Mouse (Mus musculus) myocyte (in vitro differentiated cells): ENCODE data around the gene Ptpdc1. TPM values are rescaled to one million over a fixed set of nuclear protein-coding genes. Genes with fewer than 3 reads are reported as not detected.

Experiments used
- H3K27me3 ChIP-seq: one replicate; pipeline ENCODE4 v1.6.1; 2011; ENCODE audit not compliant: control insufficient read depth, insufficient read depth, insufficient read length
- H3K36me3 ChIP-seq: one replicate; pipeline ENCODE4 v1.6.1; 2011; ENCODE audit not compliant: control insufficient read depth, insufficient read depth
- H3K4me2 ChIP-seq: one replicate; pipeline ENCODE4 v1.6.1; 2011; ENCODE audit warnings: low read depth, control low read depth
- H3K4me3 ChIP-seq: one replicate; pipeline ENCODE4 v1.5.1; 2011; ENCODE audit warnings: mild to moderate bottlenecking, control low read depth, moderate library complexity
- H3K79me2 ChIP-seq: one replicate; pipeline ENCODE4 v1.6.1; 2011; ENCODE audit not compliant: control insufficient read depth, insufficient read depth
- H3ac ChIP-seq: one replicate; pipeline ENCODE4 v1.6.1; 2011; ENCODE audit not compliant: control insufficient read depth, insufficient read length
- CEBPB ChIP-seq: IDR thresholded peaks from 2 replicates; pipeline ENCODE4 v1.6.1; 2011; ENCODE audit warnings: mild to moderate bottlenecking, moderate library complexity; ENCODE audit not compliant: poor library complexity, insufficient read depth, severe bottlenecking
- E2F4 ChIP-seq: IDR thresholded peaks from one replicate; pipeline ENCODE4 v1.6.1; 2011; ENCODE audit warnings: mild to moderate bottlenecking, control low read depth, moderate library complexity; ENCODE audit not compliant: insufficient read depth
- MAX ChIP-seq: IDR thresholded peaks from one replicate; pipeline ENCODE4 v1.6.1; 2011; ENCODE audit warnings: low read depth, mild to moderate bottlenecking, control low read depth
- MYOD1 ChIP-seq, 3 experiments: IDR thresholded peaks; one replicate each; pipeline ENCODE4 v1.6.1; 2011; ENCODE audit warnings: control low read depth in 2 of 3, low read depth in 2 of 3, mild to moderate bottlenecking in 2 of 3, moderate library complexity in 1 of 3; ENCODE audit not compliant: insufficient read length in 2 of 3, control insufficient read depth in 1 of 3
- MYOG ChIP-seq, 3 experiments: IDR thresholded peaks; one replicate each; pipeline ENCODE4 v1.6.1; 2011; ENCODE audit warnings: control low read depth in 2 of 3, low read depth in 2 of 3, mild to moderate bottlenecking in 2 of 3; ENCODE audit not compliant: insufficient read length in 2 of 3, control insufficient read depth in 1 of 3, insufficient read depth in 1 of 3
- POLR2A ChIP-seq: IDR thresholded peaks from one replicate; pipeline ENCODE4 v1.6.1; 2011; ENCODE audit warnings: low read depth, mild to moderate bottlenecking, control low read depth, moderate library complexity; ENCODE audit not compliant: insufficient read length
- POLR2AphosphoS2 ChIP-seq: IDR thresholded peaks from one replicate; pipeline ENCODE4 v1.6.1; 2011; ENCODE audit warnings: low read depth, control low read depth; ENCODE audit not compliant: insufficient read length
- REST ChIP-seq: IDR thresholded peaks from one replicate; pipeline ENCODE4 v1.6.1; 2011; ENCODE audit warnings: mild to moderate bottlenecking, control low read depth, moderate library complexity; ENCODE audit not compliant: insufficient read depth, insufficient read length
- SRF ChIP-seq: IDR thresholded peaks from one replicate; pipeline ENCODE4 v1.6.1; 2011; ENCODE audit warnings: low read depth; ENCODE audit not compliant: control insufficient read depth, insufficient read length
- TCF12 ChIP-seq: IDR thresholded peaks from one replicate; pipeline ENCODE4 v1.6.1; 2011; ENCODE audit warnings: mild to moderate bottlenecking, control low read depth; ENCODE audit not compliant: poor library complexity, insufficient read depth, severe bottlenecking
- TCF3 ChIP-seq: IDR thresholded peaks from one replicate; pipeline ENCODE4 v1.6.1; 2011; ENCODE audit warnings: low read depth, control low read depth; ENCODE audit not compliant: insufficient read length
- USF1 ChIP-seq: IDR thresholded peaks from one replicate; pipeline ENCODE4 v1.6.1; 2011; ENCODE audit warnings: low read depth, mild to moderate bottlenecking, control low read depth, moderate library complexity
- polyA plus RNA-seq: library from polyadenylated mRNA; unstranded; fragments of >200 nt; fragmentation: generic; extraction: Trizol; gene quantifications from one replicate; pipeline ENCODE4 v1.2.1, GENCODE M21; 2012; ENCODE audit warnings: missing spikeins

Ptpdc1 gene
- polyA plus RNA-seq, 1 experiment: 4.4 TPM

DNA sequence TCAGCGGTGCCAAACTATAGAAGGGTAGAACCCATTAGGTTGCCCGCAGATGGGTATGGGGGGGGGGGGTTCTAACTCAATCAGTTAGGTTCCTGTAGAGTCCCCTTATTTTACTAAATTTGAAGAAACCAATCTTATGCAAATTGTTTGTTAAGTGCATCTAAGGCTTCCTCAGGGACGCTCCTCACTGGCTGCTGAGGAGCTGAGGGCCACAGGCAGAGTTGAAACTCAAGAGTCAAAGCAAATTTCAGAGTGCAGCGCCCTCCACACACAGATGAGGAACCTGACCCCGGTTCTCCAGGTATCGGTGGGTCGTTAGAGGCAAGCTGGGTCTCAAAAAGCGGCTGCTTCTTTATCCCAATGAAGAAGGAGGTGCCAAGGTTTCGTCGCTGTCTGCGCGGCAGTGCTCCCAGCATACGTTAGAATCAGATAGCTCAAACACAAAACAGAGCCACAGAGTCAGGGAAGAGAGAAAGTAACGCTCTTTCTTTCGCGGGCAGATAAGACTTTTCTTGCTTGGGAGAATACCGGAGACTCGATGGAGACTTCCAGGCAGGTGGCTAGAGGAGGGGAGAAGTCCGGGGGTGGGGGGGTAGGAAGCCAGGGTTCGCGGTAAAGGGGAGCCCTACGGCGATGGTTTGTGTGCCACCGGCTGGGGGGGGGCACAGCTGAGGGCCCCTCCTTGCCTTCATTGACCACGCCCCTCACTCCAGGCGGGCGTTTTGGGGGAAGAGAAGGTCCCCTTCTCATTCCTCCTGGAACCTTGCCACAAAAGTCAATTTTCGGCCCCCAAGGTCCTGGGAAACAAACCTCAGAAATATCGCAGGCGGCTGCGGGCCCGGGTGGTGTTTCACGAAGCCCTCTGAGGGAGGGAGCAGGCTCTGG lies 42.9 kb upstream of the Ptpdc1 start:
- Histone ChIP-seq H3ac (no peak overlapping the region), H3K4me3 (no peak overlapping the region)

DNA sequence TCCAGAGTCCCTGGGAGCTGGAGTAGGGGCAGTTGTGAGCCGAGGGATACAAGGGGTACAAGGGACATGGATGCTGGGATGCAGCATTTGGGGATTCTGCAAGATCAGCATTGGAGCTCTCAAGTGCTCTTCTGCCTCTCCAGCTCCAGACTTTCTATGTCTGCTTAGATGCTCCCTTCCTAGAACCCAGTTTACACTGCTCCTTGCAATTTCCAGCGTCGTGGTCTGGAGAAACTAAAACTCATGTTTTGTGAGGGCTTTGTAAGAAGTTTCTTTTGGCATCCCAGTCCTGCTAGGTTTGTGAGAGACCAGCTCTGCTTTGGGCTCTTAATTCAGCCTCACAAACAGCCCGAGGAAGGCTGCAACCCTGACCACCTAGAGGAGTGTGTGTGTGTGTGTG lies 42.0 kb upstream of the Ptpdc1 start:
- H3K4me3 ChIP-seq: no peak overlapping the region
- peaks cover 80% of the 10 kb centered on the region for H3K27me3 ChIP-seq
- TF ChIP-seq TCF3: no peak
- no peak for TF ChIP-seq POLR2A
- TF ChIP-seq TCF12: no peak
- TF ChIP-seq POLR2AphosphoS2: no peak
- TF ChIP-seq USF1: no peak
- TF ChIP-seq MAX: no peak
- no peak overlapping the region for H3ac ChIP-seq
- no peaks in the 10 kb centered on the region for H3K36me3 ChIP-seq
- no peaks in the 10 kb centered on the region for H3K79me2 ChIP-seq
- no peak overlapping the region for H3K4me2 ChIP-seq

More for the DNA sequence above, 42.9 kb upstream of the Ptpdc1 start:
- H3K79me2 ChIP-seq: no peaks in the 10 kb centered on the region
- TF ChIP-seq MYOG (IDR thresholded peaks at IDR 0.05; ENCODE audit: control insufficient read depth in 1 of 3, insufficient read depth in 1 of 3, insufficient read length in 2 of 3, low read depth in 2 of 3) (no peak), REST (no peak), E2F4 (no peak), USF1 (no peak)
- H3K27me3 ChIP-seq: peaks cover 83% of the 10 kb centered on the region
- H3K36me3 ChIP-seq: no peaks in the 10 kb centered on the region
- no peak overlapping the region for H3K4me2 ChIP-seq

DNA sequence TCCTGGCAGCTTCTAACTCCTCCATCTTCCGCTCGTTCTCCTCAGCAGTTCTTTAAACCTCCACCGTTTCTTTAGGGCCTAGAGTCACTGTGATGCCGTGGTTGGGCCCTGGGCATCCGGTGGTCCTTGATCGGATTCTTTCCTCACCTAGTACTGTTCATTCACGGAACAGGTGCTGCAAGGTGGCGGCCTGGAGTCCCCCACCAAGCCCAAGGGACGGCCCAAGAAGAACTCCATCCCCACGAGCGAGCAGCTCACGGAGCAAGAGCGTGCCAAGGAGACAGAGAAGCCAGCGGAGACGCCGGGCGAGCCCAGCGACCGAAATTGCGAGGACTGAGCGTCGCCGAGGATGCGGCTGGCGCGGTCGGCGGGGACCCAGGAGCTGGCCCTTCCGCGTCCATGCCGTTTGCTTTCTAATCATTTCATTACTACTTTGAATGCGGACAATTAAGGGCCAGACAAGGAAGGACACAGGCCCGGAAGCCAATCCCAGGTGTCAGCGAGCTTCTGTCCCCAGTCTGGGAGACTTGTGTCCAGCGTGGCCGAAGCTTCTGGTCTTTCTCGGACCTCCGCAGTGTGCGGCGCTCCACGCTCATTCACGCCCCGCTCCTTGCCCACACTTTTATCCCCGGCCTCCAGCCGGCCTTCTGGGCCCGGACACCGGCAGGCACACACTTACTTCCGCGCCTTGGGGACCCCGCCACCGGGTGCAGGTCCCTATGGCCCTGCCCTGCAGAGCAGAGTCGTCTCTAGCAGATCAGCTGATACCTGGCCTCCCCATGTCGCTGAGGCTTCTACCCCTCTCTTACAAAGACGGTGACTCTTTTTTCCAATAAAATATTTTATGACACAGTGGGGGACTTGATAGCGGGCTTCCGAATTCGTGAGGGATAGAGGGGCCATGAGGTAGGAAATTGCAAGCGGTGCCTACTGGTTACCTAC lies 40.5 kb upstream of the Ptpdc1 start:
- TF ChIP-seq POLR2AphosphoS2 (no peak), MYOG (IDR thresholded peaks at IDR 0.05; ENCODE audit: control insufficient read depth in 1 of 3, insufficient read depth in 1 of 3, insufficient read length in 2 of 3, low read depth in 2 of 3) (no peak), REST (no peak), E2F4 (no peak), TCF3 (no peak), MYOD1 (IDR thresholded peaks at IDR 0.05; ENCODE audit: control insufficient read depth in 1 of 3, insufficient read length in 2 of 3, low read depth in 2 of 3) (no peak), MAX (no peak), TCF12 (no peak), USF1 (no peak), SRF (no peak), POLR2A (no peak), CEBPB (no peak)
- no peak overlapping the region for H3ac ChIP-seq
- H3K36me3 ChIP-seq: no peaks in the 10 kb centered on the region
- no peak overlapping the region for H3K4me3 ChIP-seq
- H3K79me2 ChIP-seq: no peaks in the 10 kb centered on the region
- no peak overlapping the region for H3K4me2 ChIP-seq
- peaks cover 88% of the 10 kb centered on the region for H3K27me3 ChIP-seq

DNA sequence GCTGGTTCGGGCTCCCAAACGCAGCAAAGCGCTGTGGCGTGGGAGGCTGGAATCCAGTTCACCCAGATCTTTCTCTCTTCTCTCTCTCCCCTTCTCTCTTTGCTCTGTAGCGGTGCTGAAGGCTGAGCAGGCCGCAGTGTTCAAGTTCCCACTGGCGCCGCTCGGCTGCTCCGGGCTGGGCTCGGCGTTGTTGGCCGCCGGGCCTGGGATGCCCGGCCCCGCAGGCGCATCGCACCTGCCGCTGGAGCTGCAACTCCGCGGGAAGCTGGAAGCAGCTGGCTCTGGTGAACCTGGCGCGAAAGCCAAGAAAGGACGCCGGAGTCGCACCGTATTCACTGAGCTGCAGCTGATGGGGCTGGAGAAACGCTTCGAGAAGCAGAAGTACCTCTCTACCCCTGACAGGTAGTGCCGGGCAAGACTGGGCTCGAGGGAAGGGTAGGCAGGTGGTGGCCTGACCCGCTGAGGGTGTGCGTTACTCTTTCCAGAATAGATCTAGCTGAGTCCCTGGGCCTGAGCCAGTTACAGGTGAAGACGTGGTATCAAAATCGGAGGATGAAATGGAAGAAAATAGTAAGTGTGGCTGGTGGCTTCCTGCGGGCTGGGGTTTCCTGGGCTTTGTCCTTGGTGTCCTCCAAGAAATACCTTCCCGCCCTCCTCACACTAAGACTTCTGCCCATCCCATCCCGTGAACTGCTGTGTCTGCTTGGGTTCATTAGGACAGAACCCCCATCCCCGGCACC lies 39.6 kb upstream of the Ptpdc1 start:
- Histone ChIP-seq H3ac (no peak overlapping the region), H3K27me3 (peaks cover 88% of the 10 kb centered on the region), H3K4me2 (no peak overlapping the region), H3K36me3 (no peaks in the 10 kb centered on the region), H3K79me2 (no peaks in the 10 kb centered on the region), H3K4me3 (no peak overlapping the region)
- TF ChIP-seq POLR2A (no peak), MYOG (IDR thresholded peaks at IDR 0.05; ENCODE audit: control insufficient read depth in 1 of 3, insufficient read depth in 1 of 3, insufficient read length in 2 of 3, low read depth in 2 of 3) (no peak), SRF (no peak)

DNA sequence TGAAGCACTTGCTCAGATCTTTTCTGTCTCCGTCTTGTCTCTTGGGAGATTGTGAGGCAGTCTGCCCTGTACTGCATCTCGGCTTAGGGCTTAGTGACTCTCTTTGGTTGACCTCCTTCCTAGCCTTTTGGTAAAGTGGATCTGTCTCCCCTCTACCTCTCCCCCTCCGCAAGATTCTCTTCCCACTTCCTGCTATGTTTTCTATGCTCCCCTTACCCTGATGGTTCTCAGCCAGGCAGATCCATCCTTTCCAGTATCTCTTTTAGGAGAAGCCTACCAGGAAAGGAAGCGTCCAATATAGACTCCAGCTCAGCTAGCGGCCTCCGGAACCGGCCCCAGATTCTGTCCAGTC lies 38.5 kb upstream of the Ptpdc1 start:
- no peak overlapping the region for H3K4me2 ChIP-seq

More for the DNA sequence above, 38.5 kb upstream of the Ptpdc1 start:
- TF ChIP-seq POLR2A (no peak), MAX (no peak), CEBPB (no peak), MYOD1 (IDR thresholded peaks at IDR 0.05; ENCODE audit: control insufficient read depth in 1 of 3, insufficient read length in 2 of 3, low read depth in 2 of 3) (no peak), TCF12 (no peak), REST (no peak), TCF3 (no peak), USF1 (no peak), SRF (no peak), POLR2AphosphoS2 (no peak), MYOG (IDR thresholded peaks at IDR 0.05; ENCODE audit: control insufficient read depth in 1 of 3, insufficient read depth in 1 of 3, insufficient read length in 2 of 3, low read depth in 2 of 3) (no peak)
- no peak overlapping the region for H3ac ChIP-seq
- H3K36me3 ChIP-seq: no peaks in the 10 kb centered on the region
- H3K79me2 ChIP-seq: no peaks in the 10 kb centered on the region
- peaks cover 87% of the 10 kb centered on the region for H3K27me3 ChIP-seq
- no peak overlapping the region for H3K4me3 ChIP-seq
